In genomic region chr7:25246079-25246758, GRCm38 (mm10) we compare ENCODE assay signal across 8 mouse cellular contexts. TPM values are rescaled to one million over a fixed set of nuclear protein-coding genes. Genes with fewer than 3 reads are reported as not detected.
DNase-seq lines count a peak whose midpoint lies in the region; ATAC-seq and TF ChIP-seq lines count a peak whose summit lies in the region.

No protein-coding gene starts in this region.

- H3K9ac ChIP-seq in heart, embryonic 13.5 days: peak overlapping the region; percentile 100
- H3K9ac ChIP-seq in liver, postnatal 0 days (replicated peaks): no peak overlapping the region; the same call in 1 of the 2 replicates
- peak overlapping the region; percentile 25; the same call in 1 of the 2 replicates for H3K9ac ChIP-seq in stomach, embryonic 14.5 days (replicated peaks; ENCODE audit: low read depth, low read length)

- H3K36me3 ChIP-seq in heart, embryonic 13.5 days: peaks cover 51% of the 10 kb centered on the region
- H3K36me3 ChIP-seq in liver, postnatal 0 days (replicated peaks; ENCODE audit: insufficient read depth, low read length): peaks cover 20% of the 10 kb centered on the region; the same call in 1 of the 2 replicates
- peaks cover 38% of the 10 kb centered on the region for H3K36me3 ChIP-seq in stomach, embryonic 14.5 days (ENCODE audit: control insufficient read depth, insufficient read depth, low read length)

- peaks cover 65% of the 10 kb centered on the region for H3K4me1 ChIP-seq in heart, embryonic 13.5 days
- H3K4me1 ChIP-seq in liver, postnatal 0 days (ENCODE audit: insufficient read depth): peaks cover 34% of the 10 kb centered on the region
- peaks cover 22% of the 10 kb centered on the region for H3K4me1 ChIP-seq in stomach, embryonic 14.5 days (ENCODE audit: control insufficient read depth, insufficient read depth, low read length)

- intact Hi-C loops in heart, postnatal 25 days (cut with DNase I): no loop called here

- no peaks in the 10 kb centered on the region for H3K27me3 ChIP-seq in heart, embryonic 13.5 days (replicated peaks)
- H3K27me3 ChIP-seq in liver, postnatal 0 days (ENCODE audit: insufficient read depth, low read length): no peaks in the 10 kb centered on the region
- no peaks in the 10 kb centered on the region for H3K27me3 ChIP-seq in stomach, embryonic 14.5 days (ENCODE audit: control insufficient read depth, insufficient read depth, low read length)

- WGBS in heart, embryonic 13.5 days: 53% methylated on average over 20 of the region's 20 CpGs
- WGBS in liver, postnatal 0 days (ENCODE audit: insufficient replicate concordance): 59% methylated on average over 20 of the region's 20 CpGs
- 54% methylated on average over 20 of the region's 20 CpGs for WGBS in stomach, embryonic 14.5 days

- peak overlapping the region; percentile 99 for H3K4me3 ChIP-seq in heart, embryonic 13.5 days
- no peak overlapping the region for H3K4me3 ChIP-seq in liver, postnatal 0 days (ENCODE audit: low read depth, low read length)
- H3K4me3 ChIP-seq in stomach, embryonic 14.5 days (ENCODE audit: low read depth, low read length): peak overlapping the region; percentile 98; the same call in 1 of the 2 replicates

- DNase-seq in heart, adult 11 months: peak; percentile 97
- no peak for DNase-seq in heart, postnatal 25 days (ENCODE audit: low spot score)
- peak; percentile 77 for DNase-seq in brain, embryonic 14.5 days (ENCODE audit: low read depth)
- DNase-seq in kidney, postnatal 14 days: peak; percentile 76
- DNase-seq in liver, postnatal 0 days: peak; percentile 36

- no peak for ATAC-seq in heart, embryonic 13.5 days (ENCODE audit: extremely low read depth, insufficient number of reproducible peaks, low FRiP score, low TSS enrichment)
- ATAC-seq in liver, postnatal 0 days: no peak
- ATAC-seq in stomach, embryonic 14.5 days (ENCODE audit: insufficient number of reproducible peaks, insufficient read depth, low FRiP score, low read depth): no peak
- ATAC-seq in monocyte, adult 5-6 weeks (replicated peaks; ENCODE audit: insufficient number of reproducible peaks, low FRiP score, low TSS enrichment, poor library complexity, severe bottlenecking): no peak

- TF ChIP-seq EP300 in liver, postnatal 0 days (IDR thresholded peaks at IDR 0.05; ENCODE audit: low read depth): no peak

- H3K27ac ChIP-seq in heart, embryonic 13.5 days (replicated peaks): peak overlapping the region; percentile 100
- peak overlapping the region; percentile 22; the same call in 1 of the 2 replicates for H3K27ac ChIP-seq in liver, postnatal 0 days (ENCODE audit: low read depth)
- H3K27ac ChIP-seq in stomach, embryonic 14.5 days (ENCODE audit: low read length): peak overlapping the region; percentile 99; the same call in 1 of the 2 replicates

- peak overlapping the region; percentile 96 for H3K4me2 ChIP-seq in heart, embryonic 13.5 days
- H3K4me2 ChIP-seq in liver, postnatal 0 days (ENCODE audit: low read depth, low read length): no peak overlapping the region
- peak overlapping the region; percentile 86 for H3K4me2 ChIP-seq in stomach, embryonic 14.5 days (replicated peaks; ENCODE audit: low read depth, low read length)

- TF ChIP-seq POLR2A in brain, embryonic 14.5 days (IDR thresholded peaks at IDR 0.05; ENCODE audit: borderline replicate concordance, extremely low read depth, insufficient read depth, insufficient read length, poor library complexity, severe bottlenecking): no peak

- no peak for TF ChIP-seq CTCF in brain, embryonic 14.5 days (IDR thresholded peaks at IDR 0.05; ENCODE audit: borderline replicate concordance, extremely low read depth, insufficient read depth, insufficient read length)
- no peak for TF ChIP-seq CTCF in liver, postnatal 0 days (IDR thresholded peaks at IDR 0.05; ENCODE audit: low read depth)

- H3K9me3 ChIP-seq in heart, embryonic 13.5 days: no peaks in the 10 kb centered on the region
- no peaks in the 10 kb centered on the region for H3K9me3 ChIP-seq in liver, postnatal 0 days (ENCODE audit: low read length)
- no peaks in the 10 kb centered on the region for H3K9me3 ChIP-seq in stomach, embryonic 14.5 days (ENCODE audit: control insufficient read depth, low read depth, low read length)

RNA-seq across cellular contexts. Expression of gene Erf, which starts 4.3 kb away (rescaled TPM):
- total RNA-seq in heart, postnatal 25 days (2021): 10 to 100 TPM; 19.2 to 29.6 TPM
- polyA plus RNA-seq in brain, embryonic 14.5 days (2012; rRNA removed): 20.2 and 28.4 TPM in 2 replicates
- polyA plus RNA-seq in heart, embryonic 13.5 days (2015; fragmentation: Nextera tagmentation; extraction: Ambion mirVana): 11.2 and 14.3 TPM in 2 replicates
- polyA plus RNA-seq in liver, postnatal 0 days (2015; fragmentation: Nextera tagmentation; extraction: Ambion mirVana): 4.6 and 5.2 TPM in 2 replicates
- polyA plus RNA-seq in stomach, embryonic 14.5 days (2014; fragmentation: Nextera tagmentation; extraction: Ambion mirVana): 25.8 and 27.7 TPM in 2 replicates
- total RNA-seq in monocyte, adult 5-6 weeks (2017): 3.7 to 8.1 TPM (median 7.3 TPM) in 3 replicates

RNA-seq across cellular contexts. Expression of gene Gsk3a, which starts 8.6 kb away (rescaled TPM):
- total RNA-seq in heart, postnatal 25 days (2021): 10 to 100 TPM; 62.6 to 64.6 TPM
- 224 and 265 TPM in 2 replicates for polyA plus RNA-seq in brain, embryonic 14.5 days (2012; rRNA removed)
- polyA plus RNA-seq in heart, embryonic 13.5 days (2015; fragmentation: Nextera tagmentation; extraction: Ambion mirVana): 7.8 and 8.2 TPM in 2 replicates
- 4.3 and 5.1 TPM in 2 replicates for polyA plus RNA-seq in liver, postnatal 0 days (2015; fragmentation: Nextera tagmentation; extraction: Ambion mirVana)
- 14.7 and 15.9 TPM in 2 replicates for polyA plus RNA-seq in stomach, embryonic 14.5 days (2014; fragmentation: Nextera tagmentation; extraction: Ambion mirVana)
- total RNA-seq in monocyte, adult 5-6 weeks (2017): 42.8 to 71.0 TPM (median 43.0 TPM) in 3 replicates

RNA-seq across cellular contexts. Expression of gene Cic, which starts 21.3 kb away (rescaled TPM):
- 10 to 100 TPM; 61.9 to 65.9 TPM for total RNA-seq in heart, postnatal 25 days (2021)
- polyA plus RNA-seq in brain, embryonic 14.5 days (2012; rRNA removed): 107 and 149 TPM in 2 replicates
- 22.9 and 23.4 TPM in 2 replicates for polyA plus RNA-seq in heart, embryonic 13.5 days (2015; fragmentation: Nextera tagmentation; extraction: Ambion mirVana)
- 8.9 and 9.7 TPM in 2 replicates for polyA plus RNA-seq in liver, postnatal 0 days (2015; fragmentation: Nextera tagmentation; extraction: Ambion mirVana)
- 51.4 and 54.1 TPM in 2 replicates for polyA plus RNA-seq in stomach, embryonic 14.5 days (2014; fragmentation: Nextera tagmentation; extraction: Ambion mirVana)
- total RNA-seq in monocyte, adult 5-6 weeks (2017): 55.5 to 68.5 TPM (median 65.9 TPM) in 3 replicates

RNA-seq across cellular contexts. Expression of gene Zfp526, which starts 25.0 kb away (rescaled TPM):
- 1 to 10 TPM; 8.0 to 9.1 TPM for total RNA-seq in heart, postnatal 25 days (2021)
- polyA plus RNA-seq in brain, embryonic 14.5 days (2012; rRNA removed): 9.0 and 10.0 TPM in 2 replicates
- 2.1 TPM in 2 replicates for polyA plus RNA-seq in heart, embryonic 13.5 days (2015; fragmentation: Nextera tagmentation; extraction: Ambion mirVana)
- polyA plus RNA-seq in liver, postnatal 0 days (2015; fragmentation: Nextera tagmentation; extraction: Ambion mirVana): 1.0 and 1.2 TPM in 2 replicates
- 3.7 and 4.2 TPM in 2 replicates for polyA plus RNA-seq in stomach, embryonic 14.5 days (2014; fragmentation: Nextera tagmentation; extraction: Ambion mirVana)
- total RNA-seq in monocyte, adult 5-6 weeks (2017): 2.4 to 9.8 TPM (median 2.6 TPM) in 3 replicates

RNA-seq across cellular contexts. Expression of gene Dedd2, which starts 25.8 kb away (rescaled TPM):
- total RNA-seq in heart, postnatal 25 days (2021): 10 to 100 TPM; 13.6 to 20.2 TPM
- polyA plus RNA-seq in brain, embryonic 14.5 days (2012; rRNA removed): 19.1 and 19.7 TPM in 2 replicates
- 5.3 and 6.6 TPM in 2 replicates for polyA plus RNA-seq in heart, embryonic 13.5 days (2015; fragmentation: Nextera tagmentation; extraction: Ambion mirVana)
- 19.2 and 21.1 TPM in 2 replicates for polyA plus RNA-seq in liver, postnatal 0 days (2015; fragmentation: Nextera tagmentation; extraction: Ambion mirVana)
- 7.5 and 8.7 TPM in 2 replicates for polyA plus RNA-seq in stomach, embryonic 14.5 days (2014; fragmentation: Nextera tagmentation; extraction: Ambion mirVana)
- total RNA-seq in monocyte, adult 5-6 weeks (2017): 75.0 to 94.7 TPM (median 76.7 TPM) in 3 replicates

Comparison
In these comparisons a context has a peak if more than half of its experiments do, and no peak if none do; other contexts are left out.
1. H3K27ac ChIP-seq: peak in every context shown above with its lines; median percentile 100 in heart, embryonic 13.5 days; 99 in stomach, embryonic 14.5 days; 22 in liver, postnatal 0 days.
2. RNA of gene Gsk3a, which starts 8.6 kb away (polyA plus RNA-seq): 224 to 265 TPM in brain, embryonic 14.5 days; 14.7 to 15.9 TPM in stomach, embryonic 14.5 days, 7.8 to 8.2 TPM in heart, embryonic 13.5 days and 4.3 to 5.1 TPM in liver, postnatal 0 days; every median in the first group is over 10 times any median in the second.